Mouse (Mus musculus) midbrain, embryonic 13.5 days (tissue): ENCODE measurements around the gene Sez6l2. TPM values are rescaled to one million over a fixed set of nuclear protein-coding genes. Genes with fewer than 3 reads are reported as not detected.

Source experiments
- ATAC-seq: fragments of 200-750 bp; cut with Nextera tagmentation; 2 replicates; pipeline ENCODE4 v1.8.0; 2017; ENCODE audit warnings: mild to moderate bottlenecking, moderate TSS enrichment, moderate library complexity
- H3K27ac ChIP-seq: fragments of 300-500 bp; sonication (generic); 2 replicates; pipeline ENCODE4 v1.5.1; 2015; ENCODE audit warnings: inconsistent platforms, mild to moderate bottlenecking, moderate library complexity
- H3K27me3 ChIP-seq: fragments of 300-500 bp; sonication (generic); 2 replicates; pipeline ENCODE4 v1.6.1; 2015; ENCODE audit warnings: mild to moderate bottlenecking, inconsistent platforms
- H3K36me3 ChIP-seq: fragments of 300-500 bp; sonication (generic); 2 replicates; pipeline ENCODE4 v1.6.1; 2015; ENCODE audit warnings: mild to moderate bottlenecking, inconsistent platforms
- H3K4me1 ChIP-seq: fragments of 300-500 bp; sonication (generic); replicated peaks from 2 replicates; pipeline ENCODE4 v1.6.1; 2015; ENCODE audit warnings: inconsistent platforms
- H3K4me2 ChIP-seq: fragments of 300-500 bp; sonication (generic); replicated peaks from 2 replicates; pipeline ENCODE4 v1.6.1; 2015; ENCODE audit warnings: moderate library complexity, mild to moderate bottlenecking, inconsistent platforms
- H3K4me3 ChIP-seq: fragments of 300-500 bp; sonication (generic); replicated peaks from 2 replicates; pipeline ENCODE4 v1.5.1; 2015; ENCODE audit warnings: mild to moderate bottlenecking, inconsistent platforms
- H3K9ac ChIP-seq: fragments of 300-500 bp; sonication (generic); replicated peaks from 2 replicates; pipeline ENCODE4 v1.6.1; 2015; ENCODE audit warnings: mild to moderate bottlenecking, inconsistent platforms
- H3K9me3 ChIP-seq: fragments of 300-500 bp; sonication (generic); 2 replicates; pipeline ENCODE4 v1.6.1; 2016; ENCODE audit warnings: mild to moderate bottlenecking, inconsistent platforms
- WGBS: fragments of 180-500 bp; shearing (Covaris S2); methylation state at CpG from one replicate; pipeline ENCODE4 v1.1.7; 2015; 5-methylcytosine and 5-hydroxymethylcytosine counted together
- polyA plus RNA-seq: library from polyadenylated mRNA; unstranded; fragments of >200 nt; fragmentation: Nextera tagmentation; extraction: Ambion mirVana; gene quantifications from 2 replicates; pipeline ENCODE4 v1.2.1, GENCODE M21; 2015

Gene Sez6l2
- polyA plus RNA-seq, 1 experiment from 2014 or later: 34.9 TPM

DNA sequence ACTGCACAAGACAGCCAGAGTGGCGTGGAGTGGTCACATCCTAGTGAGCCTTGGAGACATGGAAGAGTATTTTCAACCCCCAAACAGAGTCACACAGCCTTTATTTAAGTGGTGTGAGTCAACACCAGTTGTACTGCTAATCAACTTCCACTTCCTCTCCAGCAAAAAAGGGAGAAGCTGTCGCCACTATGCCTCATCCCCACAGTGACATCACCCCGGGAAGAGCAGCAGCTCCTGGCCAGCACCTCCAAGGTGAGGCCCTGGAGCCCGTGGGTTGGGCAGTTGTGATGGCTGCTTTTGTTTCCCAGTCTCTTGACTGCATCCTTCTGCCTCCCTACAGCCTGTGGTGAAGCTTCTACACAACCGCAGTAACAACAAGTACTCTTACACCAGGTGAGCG, 9.2 kb upstream of the Sez6l2 start:
- H3K9me3 ChIP-seq: no peaks in the 10 kb centered on the region
- H3K27me3 ChIP-seq: no peaks in the 10 kb centered on the region
- H3K4me3 ChIP-seq: no peak overlapping the region
- no peak overlapping the region for H3K4me2 ChIP-seq
- WGBS: 56% methylated on average over 6 of the region's 6 CpGs
- H3K27ac ChIP-seq: no peak overlapping the region; the same call in 1 of the 2 replicates
- no peak overlapping the region for H3K9ac ChIP-seq
- no peak for ATAC-seq
- peaks cover 63% of the 10 kb centered on the region for H3K36me3 ChIP-seq
- peaks cover 12% of the 10 kb centered on the region for H3K4me1 ChIP-seq

DNA sequence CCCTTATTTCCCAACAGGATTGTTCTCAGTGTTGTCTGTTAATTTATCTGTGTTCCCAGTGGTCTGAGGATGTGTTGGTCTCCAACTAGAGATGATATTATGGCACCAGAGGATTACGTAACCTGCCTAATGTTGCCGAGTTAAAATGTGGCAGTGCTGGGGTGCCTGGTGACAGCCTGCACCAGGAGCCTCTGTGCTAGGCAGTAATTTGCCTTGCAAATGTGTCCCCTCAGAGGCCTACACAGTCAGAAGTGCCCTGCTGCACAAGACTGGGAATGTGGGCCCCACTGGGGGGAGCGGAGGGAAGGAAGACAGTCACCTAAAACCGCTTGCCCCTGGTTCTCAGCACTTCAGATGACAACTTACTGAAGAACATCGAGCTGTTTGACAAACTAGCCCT, 8.6 kb upstream of the Sez6l2 start:
- Histone ChIP-seq H3K9ac (0 out of 2 replicates have a peak overlapping the region, but pooled peaks have one; percentile 34), H3K4me3 (no peak overlapping the region), H3K4me2 (no peak overlapping the region), H3K36me3 (peaks cover 63% of the 10 kb centered on the region), H3K27me3 (no peaks in the 10 kb centered on the region), H3K9me3 (no peaks in the 10 kb centered on the region), H3K27ac (no peak overlapping the region), H3K4me1 (peaks cover 17% of the 10 kb centered on the region)
- 0 out of 2 replicates have a peak, but pooled peaks have one; percentile 14 for ATAC-seq
- 54% methylated on average over 5 of the region's 5 CpGs for WGBS

DNA sequence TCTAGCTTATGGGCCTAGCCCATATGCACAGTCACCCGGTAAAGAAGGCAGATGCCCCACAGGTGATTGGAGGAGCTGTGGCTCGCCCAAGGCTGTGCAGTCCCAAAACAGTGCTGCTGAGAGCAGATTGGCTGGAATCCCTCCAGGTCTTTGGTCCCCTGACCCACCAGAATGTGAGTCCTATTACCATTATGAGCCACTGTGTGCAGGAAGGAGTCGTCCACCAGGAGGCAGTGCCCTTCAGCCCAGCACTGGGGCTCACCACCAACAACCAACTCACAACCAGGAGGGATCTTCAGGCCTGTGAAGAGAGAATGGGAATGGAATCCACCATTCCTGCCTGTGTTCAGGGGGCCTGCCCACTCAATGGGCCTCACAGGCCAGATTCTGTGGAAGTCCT, 3.8 kb upstream of the Sez6l2 start:
- Histone ChIP-seq H3K4me2 (no peak overlapping the region; the same call in 1 of the 2 replicates), H3K27ac (no peak overlapping the region), H3K36me3 (peaks cover 41% of the 10 kb centered on the region), H3K9me3 (no peaks in the 10 kb centered on the region), H3K27me3 (peaks cover 3% of the 10 kb centered on the region; the same call in 1 of the 2 replicates), H3K4me3 (no peak overlapping the region), H3K4me1 (peaks cover 55% of the 10 kb centered on the region), H3K9ac (no peak overlapping the region; the same call in 1 of the 2 replicates)
- no peak for ATAC-seq
- 46% methylated on average over 3 of the region's 3 CpGs for WGBS

DNA sequence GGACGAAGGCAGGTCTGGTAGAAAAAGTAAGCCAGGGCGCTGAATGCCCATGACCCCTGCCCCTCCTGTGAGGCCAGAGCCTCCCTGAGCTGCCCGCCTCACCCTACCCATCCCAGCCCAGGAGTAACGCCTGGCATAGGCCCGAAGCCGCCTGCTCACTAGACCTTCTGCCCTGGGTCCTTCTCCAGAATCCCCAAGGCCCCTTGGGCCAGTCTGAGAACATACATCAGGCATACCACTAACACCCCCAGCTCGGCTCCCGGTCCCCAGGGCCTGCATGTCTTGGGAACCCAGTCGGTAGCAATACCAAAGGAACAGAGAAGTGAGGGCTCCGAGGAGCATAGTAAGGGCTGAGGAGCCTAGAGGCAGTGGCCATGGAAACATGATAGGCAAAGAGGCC, 1.7 kb upstream of the Sez6l2 start:
- Histone ChIP-seq H3K4me2 (peak overlapping the region; percentile 98), H3K4me1 (peaks cover 70% of the 10 kb centered on the region), H3K27me3 (peaks cover 20% of the 10 kb centered on the region), H3K36me3 (peaks cover 34% of the 10 kb centered on the region), H3K27ac (peak overlapping the region; percentile 93), H3K9ac (peak overlapping the region; percentile 81), H3K9me3 (no peaks in the 10 kb centered on the region), H3K4me3 (peak overlapping the region; percentile 63)
- ATAC-seq: no peak
- WGBS: 82% methylated on average over 9 of the region's 10 CpGs

DNA sequence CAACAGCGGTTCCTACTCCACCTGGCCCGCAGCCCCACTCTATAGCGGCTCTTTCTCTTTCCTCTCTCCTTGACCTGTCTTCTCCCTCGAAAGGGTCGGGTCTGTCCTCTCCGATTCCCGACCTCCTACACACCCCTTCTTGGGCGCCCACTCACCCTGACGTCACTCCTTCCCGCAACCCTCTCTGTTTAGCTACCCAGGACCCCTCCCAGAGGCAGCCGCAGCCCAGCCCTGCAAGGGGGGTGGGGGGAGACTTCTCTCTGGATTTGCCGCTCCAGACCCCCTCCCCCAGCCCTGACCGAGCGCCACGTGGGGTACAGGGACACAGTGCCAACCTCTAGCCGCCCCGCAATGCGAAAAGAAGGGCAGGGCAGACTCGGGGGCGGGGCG, 965 bp upstream of the Sez6l2 start, which contains the start of gene Asphd1:
Gene Asphd1 (minus strand): TSS at position 180 of the 390 bp plus-strand sequence.
- no peaks in the 10 kb centered on the region for H3K9me3 ChIP-seq
- H3K4me3 ChIP-seq: peak within 1 kb of the TSS; percentile 63
- peaks cover 22% of the 10 kb centered on the region for H3K27me3 ChIP-seq
- H3K27ac ChIP-seq: peak within 1 kb of the TSS; percentile 93
- peak within 1 kb of the TSS; percentile 81 for H3K9ac ChIP-seq
- WGBS: under 1% methylated on average over 21 of the region's 21 CpGs
- peak within 1 kb of the TSS; percentile 98 for H3K4me2 ChIP-seq
- ATAC-seq: peak; percentile 69
- H3K36me3 ChIP-seq: peaks cover 33% of the 10 kb centered on the region
- peaks cover 72% of the 10 kb centered on the region for H3K4me1 ChIP-seq

DNA sequence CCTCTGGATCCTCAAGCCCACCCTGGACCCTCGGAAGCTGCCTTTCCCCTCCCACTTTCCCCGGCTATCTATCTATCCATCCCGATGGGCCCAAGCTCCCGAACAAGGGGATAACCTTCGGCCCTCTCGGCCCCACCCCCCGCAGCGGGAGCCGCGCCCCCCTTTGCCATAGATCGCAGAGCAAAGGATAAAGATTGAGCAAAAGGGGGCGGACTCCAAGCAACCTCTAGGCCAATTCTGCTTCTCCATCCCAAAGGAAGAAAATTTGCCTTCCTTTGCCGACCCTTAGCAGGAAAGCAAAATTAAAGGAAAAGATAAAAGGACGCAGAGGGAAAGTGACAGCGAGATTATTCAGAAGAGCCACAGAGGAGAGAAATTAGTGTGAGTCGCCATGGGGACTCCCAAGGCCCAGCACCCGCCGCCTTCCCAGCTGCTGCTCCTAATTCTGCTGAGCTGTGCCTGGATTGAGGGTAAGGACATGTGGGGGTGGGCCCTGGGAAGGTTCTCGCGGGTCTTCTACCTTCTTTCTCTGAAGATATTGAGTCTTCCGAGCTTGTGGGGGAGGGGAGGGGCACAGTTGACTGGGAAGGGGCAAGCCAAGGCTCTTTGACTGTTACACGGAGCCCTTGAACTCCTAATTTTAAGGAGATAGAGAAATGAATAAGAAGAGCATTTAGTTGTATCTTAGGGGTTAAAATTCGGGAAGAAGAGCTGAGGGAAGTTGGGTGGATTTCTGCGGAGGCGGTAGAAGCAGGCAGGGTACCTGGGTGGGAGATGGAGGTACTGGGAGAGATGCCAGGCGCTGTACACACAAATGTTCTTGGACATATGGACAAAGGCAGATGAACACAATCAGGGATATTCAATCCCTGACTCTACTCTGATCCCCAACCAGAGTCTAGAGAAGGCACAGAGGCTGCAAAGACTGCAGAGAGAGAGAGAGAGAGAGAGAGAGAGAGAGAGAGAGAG, 568 bp downstream of the Sez6l2 start:
- Histone ChIP-seq H3K9ac (peak overlapping the region; percentile 81), H3K9me3 (no peaks in the 10 kb centered on the region), H3K4me1 (peaks cover 72% of the 10 kb centered on the region), H3K4me2 (peak overlapping the region; percentile 98), H3K4me3 (peak overlapping the region; percentile 63), H3K27me3 (peaks cover 22% of the 10 kb centered on the region), H3K27ac (peak overlapping the region; percentile 93), H3K36me3 (peaks cover 24% of the 10 kb centered on the region)
- WGBS: 3% methylated on average over 26 of the region's 26 CpGs
- ATAC-seq: no peak

DNA sequence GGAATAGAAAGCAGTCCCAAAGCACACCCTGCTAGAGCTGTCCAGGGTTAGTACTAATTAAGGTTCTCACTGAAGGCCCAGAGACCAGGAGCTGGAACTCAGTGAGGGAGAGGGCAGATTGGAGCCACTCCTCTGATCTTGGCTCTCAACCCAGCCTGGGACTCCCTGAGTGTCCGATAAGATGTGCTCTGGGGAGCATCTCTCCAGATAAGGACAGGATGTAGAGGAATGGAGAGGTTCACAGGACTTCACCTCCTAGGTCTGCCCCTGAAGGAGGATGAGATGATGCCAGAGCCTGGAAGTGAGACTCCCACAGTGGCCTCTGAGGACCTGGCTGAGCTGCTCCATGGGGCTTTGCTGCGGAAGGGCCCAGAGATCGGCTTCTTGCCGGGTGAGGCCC, 1.4 kb downstream of the Sez6l2 start:
- Histone ChIP-seq H3K4me2 (peak overlapping the region; percentile 98), H3K27ac (0 out of 2 replicates have a peak overlapping the region, but pooled peaks have one; percentile 25), H3K4me1 (peaks cover 67% of the 10 kb centered on the region), H3K27me3 (peaks cover 22% of the 10 kb centered on the region), H3K36me3 (peaks cover 16% of the 10 kb centered on the region), H3K9ac (peak overlapping the region; percentile 81), H3K4me3 (peak overlapping the region; percentile 63), H3K9me3 (no peaks in the 10 kb centered on the region)
- WGBS: 22% methylated on average over 4 of the region's 4 CpGs
- no peak for ATAC-seq

DNA sequence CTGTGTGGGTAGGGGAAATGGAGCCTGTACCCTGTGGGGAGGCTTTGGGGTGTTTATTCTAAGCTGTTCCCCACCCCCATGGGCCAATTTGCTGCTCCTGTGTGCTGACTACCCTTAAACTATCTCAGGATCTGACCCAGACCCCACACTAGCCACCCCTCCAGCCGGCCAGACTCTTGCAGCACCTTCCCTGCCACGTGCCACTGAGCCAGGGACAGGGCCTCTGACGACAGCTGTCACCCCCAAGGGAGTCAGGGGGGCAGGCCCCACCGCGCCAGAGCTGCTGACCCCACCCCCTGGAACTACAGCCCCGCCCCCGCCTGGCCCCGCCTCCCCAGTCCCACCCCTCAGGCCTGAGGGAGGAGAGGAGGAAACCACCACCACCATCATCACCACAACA, 2.3 kb downstream of the Sez6l2 start:
- H3K9me3 ChIP-seq: no peaks in the 10 kb centered on the region
- ATAC-seq: no peak
- H3K27ac ChIP-seq: no peak overlapping the region
- peak overlapping the region; percentile 63 for H3K4me3 ChIP-seq
- H3K4me2 ChIP-seq: peak overlapping the region; percentile 98
- peaks cover 26% of the 10 kb centered on the region for H3K36me3 ChIP-seq
- peaks cover 22% of the 10 kb centered on the region for H3K27me3 ChIP-seq
- peak overlapping the region; percentile 81 for H3K9ac ChIP-seq
- WGBS: 0% methylated on average over 5 of the region's 8 CpGs
- peaks cover 58% of the 10 kb centered on the region for H3K4me1 ChIP-seq

DNA sequence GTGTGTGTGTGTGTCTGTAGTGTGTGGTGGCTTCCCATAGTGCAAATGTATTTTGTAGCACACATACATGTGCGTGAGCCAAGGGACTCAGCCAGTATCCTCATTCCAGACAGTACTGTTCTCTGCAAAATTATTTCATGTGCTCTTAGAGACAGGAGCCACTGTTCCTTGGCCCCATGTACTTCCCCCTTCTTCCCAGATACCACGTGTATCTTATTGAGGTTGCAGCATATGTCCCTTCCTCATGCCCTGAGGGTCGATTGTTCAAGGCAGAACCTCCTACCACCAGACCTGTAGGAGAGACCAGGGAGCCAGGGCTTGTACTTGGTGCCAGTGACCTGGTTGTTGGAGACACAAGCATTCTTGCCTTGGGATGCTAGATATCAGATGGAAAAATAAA, 4.8 kb downstream of the Sez6l2 start:
- H3K36me3 ChIP-seq: peaks cover 48% of the 10 kb centered on the region
- H3K4me2 ChIP-seq: no peak overlapping the region
- peaks cover 35% of the 10 kb centered on the region for H3K4me1 ChIP-seq
- no peak overlapping the region for H3K27ac ChIP-seq
- H3K9ac ChIP-seq: no peak overlapping the region
- 64% methylated on average over 3 of the region's 3 CpGs for WGBS
- ATAC-seq: no peak
- no peaks in the 10 kb centered on the region for H3K9me3 ChIP-seq
- H3K27me3 ChIP-seq: peaks cover 22% of the 10 kb centered on the region
- H3K4me3 ChIP-seq: no peak overlapping the region

DNA sequence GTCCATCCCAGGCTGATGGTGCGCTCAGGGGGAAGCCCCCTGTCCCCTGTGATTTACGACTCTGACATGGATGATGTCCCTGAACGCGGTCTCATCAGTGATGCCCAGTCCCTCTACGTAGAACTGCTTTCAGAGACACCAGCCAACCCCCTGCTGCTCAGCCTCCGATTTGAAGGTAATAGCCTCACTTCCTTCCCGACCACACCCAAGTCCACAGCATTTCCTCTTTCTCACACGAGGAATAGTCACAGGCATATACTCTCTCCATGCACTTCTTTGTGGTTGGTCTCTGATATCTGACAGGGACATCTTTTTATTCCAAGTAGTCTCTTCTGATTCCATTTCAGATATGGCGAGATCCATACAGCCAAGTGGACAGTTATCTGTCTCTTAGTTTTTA, 9.4 kb downstream of the Sez6l2 start:
- no peak for ATAC-seq
- Histone ChIP-seq H3K4me1 (no peaks in the 10 kb centered on the region), H3K9me3 (no peaks in the 10 kb centered on the region), H3K27me3 (peaks cover 38% of the 10 kb centered on the region), H3K9ac (no peak overlapping the region), H3K36me3 (peaks cover 82% of the 10 kb centered on the region), H3K4me2 (no peak overlapping the region), H3K4me3 (no peak overlapping the region), H3K27ac (no peak overlapping the region)
- 76% methylated on average over 9 of the region's 9 CpGs for WGBS

DNA sequence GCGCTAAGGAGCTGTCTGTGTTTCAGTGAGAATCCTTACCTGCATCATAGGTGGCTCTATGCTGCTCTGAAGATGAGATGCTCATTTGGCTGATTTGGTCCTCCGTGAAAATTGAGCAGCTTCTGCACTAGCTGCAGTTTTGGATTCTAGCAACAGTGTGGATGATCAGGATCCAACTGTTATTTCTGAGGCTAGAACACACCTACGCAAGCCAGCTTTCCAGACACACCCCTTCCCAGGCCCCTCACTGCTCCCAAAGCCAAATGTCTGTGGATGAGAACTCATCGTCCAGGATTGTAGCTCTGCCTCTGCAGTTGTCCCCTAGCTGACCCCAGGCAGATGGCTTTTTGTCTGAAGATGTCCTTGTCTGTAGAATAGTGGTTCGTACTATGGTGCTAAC, 10.7 kb downstream of the Sez6l2 start:
- WGBS: 88% methylated on average over 5 of the region's 5 CpGs
- Histone ChIP-seq H3K9me3 (no peaks in the 10 kb centered on the region), H3K4me2 (no peak overlapping the region), H3K27me3 (peaks cover 38% of the 10 kb centered on the region), H3K9ac (no peak overlapping the region), H3K27ac (no peak overlapping the region), H3K4me1 (no peaks in the 10 kb centered on the region), H3K36me3 (peaks cover 83% of the 10 kb centered on the region), H3K4me3 (no peak overlapping the region)
- ATAC-seq: no peak

DNA sequence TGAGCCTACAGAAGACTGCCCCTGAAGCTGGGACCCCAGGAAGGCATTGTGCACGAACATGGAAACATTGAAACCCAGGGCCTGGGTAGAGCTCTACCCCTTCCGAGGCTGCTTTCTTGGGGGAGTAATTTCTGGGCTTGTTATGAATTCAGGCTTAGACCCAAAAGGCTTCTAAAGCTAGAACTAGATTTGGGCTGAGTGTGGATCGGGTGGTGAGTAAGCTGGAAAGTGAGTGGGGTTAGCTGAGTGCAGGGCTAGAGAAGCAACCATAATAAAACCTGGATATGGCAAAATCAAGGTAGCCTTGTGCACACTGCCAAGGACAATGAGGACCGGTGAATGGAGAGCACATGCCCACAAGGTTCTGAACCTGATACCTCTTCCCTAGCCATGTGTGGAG, 11.6 kb downstream of the Sez6l2 start:
- H3K4me2 ChIP-seq: no peak overlapping the region
- H3K27me3 ChIP-seq: peaks cover 38% of the 10 kb centered on the region
- WGBS: 88% methylated on average over 4 of the region's 4 CpGs
- H3K4me3 ChIP-seq: no peak overlapping the region
- no peaks in the 10 kb centered on the region for H3K4me1 ChIP-seq
- H3K9me3 ChIP-seq: no peaks in the 10 kb centered on the region
- ATAC-seq: no peak
- no peak overlapping the region for H3K27ac ChIP-seq
- no peak overlapping the region for H3K9ac ChIP-seq
- H3K36me3 ChIP-seq: peaks cover 87% of the 10 kb centered on the region
